Mouse (Mus musculus) Patski (cell line): ENCODE results near the gene Rnase1. TPM values are rescaled to one million over a fixed set of nuclear protein-coding genes. Genes with fewer than 3 reads are reported as not detected.

Source experiments
- ATAC-seq: fragments of 100-300 bp; one replicate; pipeline ENCODE4 v1.8.0; 2021
- CTCF ChIA-PET: fragments of 350-600 bp; sonication (Branson Sonifier 250); formaldehyde crosslinking; loops from one replicate; lab custom pipeline; 2022; ENCODE audit warnings: inconsistent platforms; lab: Charles Lee
- POLR2A ChIA-PET: fragments of 350-600 bp; sonication (Branson Sonifier 250); formaldehyde crosslinking; loops from one replicate; lab custom pipeline; 2022; ENCODE audit warnings: antibody characterized with exemption, inconsistent platforms; lab: Charles Lee
- DNase-seq: peaks from one replicate; pipeline ENCODE4 v3.0.0-alpha.2; 2011; ENCODE audit warnings: low read depth, low spot score
- H3K27me3 ChIP-seq: fragments of 371-371 bp; one replicate; pipeline ENCODE4 v1.5.1; 2021
- CTCF ChIP-seq: fragments of 100-300 bp; IDR thresholded peaks from one replicate; pipeline ENCODE4 v1.5.1; 2021
- in situ Hi-C: fragments of 300-500 bp; cut with MboI; formaldehyde crosslinking; loops from 3 replicates; pipeline ENCODE4 v1.11.1; 2018; ENCODE audit warnings: low pct_unique_long_range_greater_than_20kb, mixed read lengths
- polyA plus RNA-seq: library from polyadenylated mRNA; unstranded; gene quantifications from one replicate; pipeline ENCODE4 v1.2.3, GENCODE M21; 2021

The Rnase1 gene
- polyA plus RNA-seq, 1 experiment from 2014 or later, result not detected

GRCm38 (mm10) chr14:51156736-51157068, 10.1 kb upstream of the Rnase1 start:
- ChIA-PET CTCF (no interaction called here), POLR2A (no interaction called here)
- in situ Hi-C loops, result no loop called here
- no peak for TF ChIP-seq CTCF
- ATAC-seq, result no peak
- H3K27me3 ChIP-seq, result peaks cover 4% of the 10 kb centered on the region
- DNase-seq, result no peak

GRCm38 (mm10) chr14:51156056-51156735, 9.6 kb upstream of the Rnase1 start:
- POLR2A ChIA-PET, result no interaction called here
- in situ Hi-C loops, result no loop called here
- DNase-seq (no peak), ATAC-seq (no peak)
- TF ChIP-seq CTCF, result no peak
- CTCF ChIA-PET, result no interaction called here
- peaks cover 4% of the 10 kb centered on the region for H3K27me3 ChIP-seq

GRCm38 (mm10) chr14:51152249-51152870, 5.8 kb upstream of the Rnase1 start:
- ChIA-PET POLR2A (no interaction called here), CTCF (no interaction called here)
- TF ChIP-seq CTCF, result no peak

GRCm38 (mm10) chr14:51150206-51150831, 3.7 kb upstream of the Rnase1 start:
- in situ Hi-C loops, result no loop called here
- DNase-seq (no peak), ATAC-seq (no peak)
- TF ChIP-seq CTCF, result no peak
- ChIA-PET POLR2A (no interaction called here), CTCF (no interaction called here)
- peaks cover 3% of the 10 kb centered on the region for H3K27me3 ChIP-seq

More at GRCm38 (mm10) chr14:51152249-51152870, 5.8 kb upstream of the Rnase1 start:
- no peak for ATAC-seq
- peaks cover 4% of the 10 kb centered on the region for H3K27me3 ChIP-seq
- in situ Hi-C loops, result no loop called here
- no peak for DNase-seq

- POLR2A ChIA-PET, result no interaction called here
- in situ Hi-C loops, result no loop called here
- ATAC-seq (no peak), DNase-seq (no peak)
- no peaks in the 10 kb centered on the region for H3K27me3 ChIP-seq
- CTCF ChIA-PET, result no interaction called here
- no peak for TF ChIP-seq CTCF
These were observed 2.6 kb upstream of the Rnase1 start for GRCm38 (mm10) chr14:51149164-51149563.

GRCm38 (mm10) chr14:51148006-51148405, 1.4 kb upstream of the Rnase1 start:
- in situ Hi-C loops, result no loop called here
- TF ChIP-seq CTCF, result no peak
- ATAC-seq (no peak), DNase-seq (no peak)
- no peaks in the 10 kb centered on the region for H3K27me3 ChIP-seq
- ChIA-PET CTCF (no interaction called here), POLR2A (no interaction called here)

- no peak for DNase-seq
- ATAC-seq, result no peak
- in situ Hi-C loops, result no loop called here
- CTCF ChIA-PET, result no interaction called here
- no peaks in the 10 kb centered on the region for H3K27me3 ChIP-seq
- POLR2A ChIA-PET, result no interaction called here
- no peak for TF ChIP-seq CTCF
These were observed 1.1 kb downstream of the Rnase1 start for GRCm38 (mm10) chr14:51145521-51145920.

- CTCF ChIA-PET, result no interaction called here
These were observed 2.1 kb downstream of the Rnase1 start for GRCm38 (mm10) chr14:51144451-51144850.

GRCm38 (mm10) chr14:51143937-51144336, 2.6 kb downstream of the Rnase1 start:
- ATAC-seq (no peak), DNase-seq (no peak)
- CTCF ChIA-PET, result no interaction called here
- POLR2A ChIA-PET, result no interaction called here
- in situ Hi-C loops, result no loop called here
- TF ChIP-seq CTCF, result no peak
- H3K27me3 ChIP-seq, result no peaks in the 10 kb centered on the region

More at GRCm38 (mm10) chr14:51144451-51144850, 2.1 kb downstream of the Rnase1 start:
- no peak for TF ChIP-seq CTCF
- no peak for DNase-seq
- POLR2A ChIA-PET, result no interaction called here
- ATAC-seq, result no peak
- in situ Hi-C loops, result no loop called here
- H3K27me3 ChIP-seq, result no peaks in the 10 kb centered on the region

- CTCF ChIA-PET, result no interaction called here
- ATAC-seq (no peak), DNase-seq (no peak)
- in situ Hi-C loops, result no loop called here
- H3K27me3 ChIP-seq, result no peaks in the 10 kb centered on the region
- POLR2A ChIA-PET, result no interaction called here
- TF ChIP-seq CTCF, result no peak
These were observed 3.3 kb downstream of the Rnase1 start for GRCm38 (mm10) chr14:51143287-51143686.

GRCm38 (mm10) chr14:51142568-51142967, 4.0 kb downstream of the Rnase1 start:
- no peak for TF ChIP-seq CTCF
- POLR2A ChIA-PET, result no interaction called here
- CTCF ChIA-PET, result no interaction called here

More at GRCm38 (mm10) chr14:51142568-51142967, 4.0 kb downstream of the Rnase1 start:
- no peaks in the 10 kb centered on the region for H3K27me3 ChIP-seq
- in situ Hi-C loops, result no loop called here
- no peak for ATAC-seq
- DNase-seq, result no peak
